Mouse (Mus musculus): ENCODE measurements at regions not wholly inside any gene's neighbourhood (a gene's known extent, or its start where the extent isn't known, plus 50 kb on each side); places are given as distances from the start of the nearest gene placed in this dataset.
A peak's percentile ranks its signal among the peaks of the same experiment; 100 is the strongest.

GRCm38 (mm10) chr17:7642442-7642887, 184.6 kb downstream of the Fndc1 start:
- Histone ChIP-seq H3K4me1 (ENCODE audit: control insufficient read depth, insufficient read depth, low read length) (no peaks in the 10 kb centered on the region), H3K36me3 (ENCODE audit: control insufficient read depth, insufficient read depth, low read length) (no peaks in the 10 kb centered on the region), H3K4me2 (no peak overlapping the region), H3K4me3 (ENCODE audit: low read depth, low read length) (no peak overlapping the region), H3K27ac (ENCODE audit: low read depth, low read length) (no peak overlapping the region), H3K9ac (ENCODE audit: low read length) (no peak overlapping the region), H3K27me3 (ENCODE audit: control insufficient read depth, insufficient read depth, low read length) (no peaks in the 10 kb centered on the region), H3K9me3 (ENCODE audit: control insufficient read depth, low read length) (no peaks in the 10 kb centered on the region)
- DNase-seq (ENCODE audit: low spot score, missing footprints) (no peak), ATAC-seq (ENCODE audit: low FRiP score) (peak; percentile 27; the same call in 1 of the 2 replicates)
- WGBS = 58% methylated on average over 3 of the region's 3 CpGs

GRCm38 (mm10) chr17:7634291-7634664, 192.8 kb downstream of the Fndc1 start:
- Histone ChIP-seq H3K27ac (ENCODE audit: low read depth, low read length) (no peak overlapping the region), H3K36me3 (ENCODE audit: control insufficient read depth, insufficient read depth, low read length) (no peaks in the 10 kb centered on the region), H3K9me3 (ENCODE audit: control insufficient read depth, low read length) (no peaks in the 10 kb centered on the region; the same call in 1 of the 2 replicates), H3K4me2 (no peak overlapping the region), H3K4me3 (ENCODE audit: low read depth, low read length) (no peak overlapping the region), H3K27me3 (ENCODE audit: control insufficient read depth, insufficient read depth, low read length) (no peaks in the 10 kb centered on the region), H3K4me1 (ENCODE audit: control insufficient read depth, insufficient read depth, low read length) (no peaks in the 10 kb centered on the region), H3K9ac (ENCODE audit: low read length) (no peak overlapping the region)
- WGBS = 71% methylated on average over 5 of the region's 5 CpGs
- no peak for DNase-seq (ENCODE audit: low spot score, missing footprints)
- ATAC-seq (ENCODE audit: low FRiP score) = no peak

- no peak for ATAC-seq (ENCODE audit: low FRiP score)
- Histone ChIP-seq H3K27ac (ENCODE audit: low read depth, low read length) (no peak overlapping the region), H3K4me3 (ENCODE audit: low read depth, low read length) (no peak overlapping the region), H3K4me1 (ENCODE audit: control insufficient read depth, insufficient read depth, low read length) (no peaks in the 10 kb centered on the region), H3K27me3 (ENCODE audit: control insufficient read depth, insufficient read depth, low read length) (no peaks in the 10 kb centered on the region), H3K36me3 (ENCODE audit: control insufficient read depth, insufficient read depth, low read length) (no peaks in the 10 kb centered on the region), H3K9me3 (ENCODE audit: control insufficient read depth, low read length) (no peaks in the 10 kb centered on the region; the same call in 1 of the 2 replicates), H3K9ac (ENCODE audit: low read length) (no peak overlapping the region), H3K4me2 (no peak overlapping the region)
- WGBS = 63% methylated on average over 9 of the region's 9 CpGs
- DNase-seq (ENCODE audit: low spot score, missing footprints) = no peak
Measured at GRCm38 (mm10) chr17:7633382-7634290, 193.5 kb downstream of the Fndc1 start.

GRCm38 (mm10) chr17:7625746-7626145, 201.4 kb downstream of the Fndc1 start:
- WGBS = 89% methylated on average over 3 of the region's 3 CpGs
- H3K4me1 ChIP-seq (ENCODE audit: control insufficient read depth, insufficient read depth, low read length) = no peaks in the 10 kb centered on the region
- no peak for ATAC-seq (ENCODE audit: low FRiP score)

DNA sequence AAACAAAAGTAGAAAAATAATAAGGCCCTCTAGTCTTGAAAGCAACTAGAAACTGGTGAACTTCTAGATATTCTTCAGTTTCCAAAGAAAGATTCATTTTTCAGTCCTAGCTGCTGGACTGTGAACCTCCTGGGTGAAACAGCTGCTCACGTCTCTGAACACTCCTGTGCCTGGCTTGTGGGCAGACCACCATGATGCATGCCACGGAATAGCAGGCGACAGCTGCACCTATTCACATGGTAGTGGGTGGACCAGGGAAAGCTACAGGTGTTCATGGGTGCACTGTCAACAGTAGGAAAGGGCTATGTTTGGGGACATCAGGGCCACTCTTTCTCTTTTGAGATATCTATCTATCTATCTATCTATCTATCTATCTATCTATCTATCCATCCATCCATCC, 203.7 kb downstream of the Fndc1 start:
- Histone ChIP-seq H3K9ac (ENCODE audit: low read length) (no peak overlapping the region), H3K4me1 (ENCODE audit: control insufficient read depth, insufficient read depth, low read length) (no peaks in the 10 kb centered on the region), H3K9me3 (ENCODE audit: control insufficient read depth, low read length) (no peaks in the 10 kb centered on the region), H3K4me3 (ENCODE audit: low read depth, low read length) (no peak overlapping the region), H3K27me3 (ENCODE audit: control insufficient read depth, insufficient read depth, low read length) (no peaks in the 10 kb centered on the region), H3K4me2 (no peak overlapping the region), H3K36me3 (ENCODE audit: control insufficient read depth, insufficient read depth, low read length) (no peaks in the 10 kb centered on the region), H3K27ac (ENCODE audit: low read depth, low read length) (no peak overlapping the region)
- no peak for DNase-seq (ENCODE audit: low spot score, missing footprints)
- 88% methylated on average over 3 of the region's 3 CpGs for WGBS
- no peak for ATAC-seq (ENCODE audit: low FRiP score)

More at GRCm38 (mm10) chr17:7625746-7626145, 201.4 kb downstream of the Fndc1 start:
- DNase-seq (ENCODE audit: low spot score, missing footprints) = no peak
- Histone ChIP-seq H3K27ac (ENCODE audit: low read depth, low read length) (no peak overlapping the region), H3K9ac (ENCODE audit: low read length) (no peak overlapping the region), H3K4me2 (no peak overlapping the region), H3K9me3 (ENCODE audit: control insufficient read depth, low read length) (no peaks in the 10 kb centered on the region), H3K4me3 (ENCODE audit: low read depth, low read length) (no peak overlapping the region), H3K36me3 (ENCODE audit: control insufficient read depth, insufficient read depth, low read length) (no peaks in the 10 kb centered on the region), H3K27me3 (ENCODE audit: control insufficient read depth, insufficient read depth, low read length) (no peaks in the 10 kb centered on the region)

GRCm38 (mm10) chr17:7621262-7621661, 205.8 kb downstream of the Fndc1 start:
- 82% methylated on average over 2 of the region's 2 CpGs for WGBS

GRCm38 (mm10) chr17:7620166-7620565, 206.9 kb downstream of the Fndc1 start:
- Histone ChIP-seq H3K4me2 (no peak overlapping the region), H3K27ac (ENCODE audit: low read depth, low read length) (no peak overlapping the region), H3K9ac (ENCODE audit: low read length) (no peak overlapping the region), H3K27me3 (ENCODE audit: control insufficient read depth, insufficient read depth, low read length) (no peaks in the 10 kb centered on the region), H3K9me3 (ENCODE audit: control insufficient read depth, low read length) (no peaks in the 10 kb centered on the region), H3K4me1 (ENCODE audit: control insufficient read depth, insufficient read depth, low read length) (no peaks in the 10 kb centered on the region), H3K36me3 (ENCODE audit: control insufficient read depth, insufficient read depth, low read length) (no peaks in the 10 kb centered on the region), H3K4me3 (ENCODE audit: low read depth, low read length) (no peak overlapping the region)
- no peak for ATAC-seq (ENCODE audit: low FRiP score)
- DNase-seq (ENCODE audit: low spot score, missing footprints) = no peak

More at GRCm38 (mm10) chr17:7621262-7621661, 205.8 kb downstream of the Fndc1 start:
- Histone ChIP-seq H3K4me2 (no peak overlapping the region), H3K27ac (ENCODE audit: low read depth, low read length) (no peak overlapping the region), H3K9ac (ENCODE audit: low read length) (no peak overlapping the region), H3K4me3 (ENCODE audit: low read depth, low read length) (no peak overlapping the region), H3K36me3 (ENCODE audit: control insufficient read depth, insufficient read depth, low read length) (no peaks in the 10 kb centered on the region), H3K9me3 (ENCODE audit: control insufficient read depth, low read length) (no peaks in the 10 kb centered on the region), H3K27me3 (ENCODE audit: control insufficient read depth, insufficient read depth, low read length) (no peaks in the 10 kb centered on the region), H3K4me1 (ENCODE audit: control insufficient read depth, insufficient read depth, low read length) (no peaks in the 10 kb centered on the region)
- ATAC-seq (ENCODE audit: low FRiP score) = no peak
- DNase-seq (ENCODE audit: low spot score, missing footprints) = no peak

DNA sequence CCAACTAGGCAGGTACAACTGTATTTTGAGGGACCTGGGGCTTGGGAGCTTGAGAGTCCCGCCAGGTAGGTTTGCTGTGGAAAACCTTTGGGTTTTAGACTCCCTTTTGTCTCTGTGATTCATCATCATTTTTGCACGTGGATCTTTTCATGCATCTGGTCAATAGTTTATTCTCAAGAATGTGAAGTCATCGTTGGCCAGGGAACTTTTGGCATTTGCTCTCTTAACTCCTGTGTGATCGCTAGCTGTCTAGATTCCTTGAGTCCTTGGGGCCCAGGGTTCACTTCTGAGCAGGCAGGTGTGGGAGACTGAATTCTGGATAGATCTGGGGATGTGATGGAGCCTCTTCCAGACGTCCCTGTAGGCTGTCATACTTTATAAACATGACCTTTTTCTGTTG, 207.5 kb downstream of the Fndc1 start:
- DNase-seq (ENCODE audit: low spot score, missing footprints) (no peak), ATAC-seq (ENCODE audit: low FRiP score) (no peak)
- Histone ChIP-seq H3K4me1 (ENCODE audit: control insufficient read depth, insufficient read depth, low read length) (no peaks in the 10 kb centered on the region), H3K4me3 (ENCODE audit: low read depth, low read length) (no peak overlapping the region), H3K36me3 (ENCODE audit: control insufficient read depth, insufficient read depth, low read length) (no peaks in the 10 kb centered on the region), H3K9ac (ENCODE audit: low read length) (no peak overlapping the region), H3K4me2 (no peak overlapping the region), H3K27ac (ENCODE audit: low read depth, low read length) (no peak overlapping the region), H3K27me3 (ENCODE audit: control insufficient read depth, insufficient read depth, low read length) (no peaks in the 10 kb centered on the region), H3K9me3 (ENCODE audit: control insufficient read depth, low read length) (no peaks in the 10 kb centered on the region)
- 75% methylated on average over 5 of the region's 5 CpGs for WGBS

- Histone ChIP-seq H3K36me3 (ENCODE audit: control insufficient read depth, insufficient read depth, low read length) (no peaks in the 10 kb centered on the region), H3K4me1 (ENCODE audit: control insufficient read depth, insufficient read depth, low read length) (no peaks in the 10 kb centered on the region), H3K4me3 (ENCODE audit: low read depth, low read length) (no peak overlapping the region), H3K9ac (ENCODE audit: low read length) (no peak overlapping the region), H3K27ac (ENCODE audit: low read depth, low read length) (no peak overlapping the region), H3K4me2 (no peak overlapping the region), H3K9me3 (ENCODE audit: control insufficient read depth, low read length) (no peaks in the 10 kb centered on the region), H3K27me3 (ENCODE audit: control insufficient read depth, insufficient read depth, low read length) (no peaks in the 10 kb centered on the region)
- DNase-seq (ENCODE audit: low spot score, missing footprints) = no peak
- ATAC-seq (ENCODE audit: low FRiP score) = no peak
- WGBS = 80% methylated on average over 11 of the region's 11 CpGs
Measured at GRCm38 (mm10) chr17:7608046-7608445, 219.1 kb downstream of the Fndc1 start.

Measured in midbrain, embryonic 11.5 days (tissue).